Mouse (Mus musculus) CH12.LX (cell line): ENCODE results near the gene E2f3.

Source experiments
- CTCF ChIP-seq, 2 experiments: IDR thresholded peaks in 1 of 2; conservative IDR thresholded peaks in 1 of 2; 2 replicates each; pipeline ENCODE4 v1.5.1; 2011 to 2012; ENCODE audit warnings: low read depth in 2 of 2, low read length in 2 of 2, improper control_type of control experiment in 1 of 2, inconsistent platforms in 1 of 2, mild to moderate bottlenecking in 1 of 2, moderate library complexity in 1 of 2
- EP300 ChIP-seq: IDR thresholded peaks from 2 replicates; pipeline ENCODE4 v1.6.1; 2011; ENCODE audit warnings: low read length, improper control_type of control experiment
- MAFK ChIP-seq: IDR thresholded peaks from 2 replicates; pipeline ENCODE4 v1.6.1; 2011; ENCODE audit warnings: low read length, improper control_type of control experiment; ENCODE audit not compliant: insufficient replicate concordance
- MAX ChIP-seq: IDR thresholded peaks from 2 replicates; pipeline ENCODE4 v1.6.1; 2011; ENCODE audit warnings: low read length, improper control_type of control experiment
- POLR2A ChIP-seq: IDR thresholded peaks from 2 replicates; pipeline ENCODE4 v1.6.1; 2011; ENCODE audit warnings: low read depth, mild to moderate bottlenecking, improper control_type of control experiment, low read length
- UBTF ChIP-seq: IDR thresholded peaks from 2 replicates; pipeline ENCODE4 v1.6.1; 2012; ENCODE audit warnings: low read depth, mild to moderate bottlenecking, inconsistent platforms, low read length, improper control_type of control experiment, moderate library complexity
- USF1 ChIP-seq: IDR thresholded peaks from 2 replicates; pipeline ENCODE4 v1.6.1; 2014; ENCODE audit warnings: low read depth, mild to moderate bottlenecking, inconsistent platforms, low read length, improper control_type of control experiment
- ZKSCAN1 ChIP-seq: IDR thresholded peaks from 2 replicates; pipeline ENCODE4 v1.6.1; 2012; ENCODE audit warnings: low read depth, inconsistent platforms, low read length, improper control_type of control experiment, borderline replicate concordance
- ZNF384 ChIP-seq: IDR thresholded peaks from 2 replicates; pipeline ENCODE4 v1.6.1; 2012; ENCODE audit warnings: low read depth, low read length, improper control_type of control experiment, inconsistent platforms

- TF ChIP-seq ZKSCAN1 (no peak), CTCF (conservative IDR thresholded peaks at IDR 0.05 in 1 of 2, IDR thresholded peaks at IDR 0.05 in 1 of 2; ENCODE audit: low read depth in 2 of 2, low read length in 2 of 2) (no peak), UBTF (no peak), USF1 (no peak), MAX (no peak), EP300 (no peak), ZNF384 (no peak), MAFK (no peak), POLR2A (no peak)
Measured at GRCm38 (mm10) chr13:29968636-29969035, 17.2 kb downstream of the E2f3 start.
